ENCODE assay signal across 8 mouse cellular contexts in the genomic region with DNA sequence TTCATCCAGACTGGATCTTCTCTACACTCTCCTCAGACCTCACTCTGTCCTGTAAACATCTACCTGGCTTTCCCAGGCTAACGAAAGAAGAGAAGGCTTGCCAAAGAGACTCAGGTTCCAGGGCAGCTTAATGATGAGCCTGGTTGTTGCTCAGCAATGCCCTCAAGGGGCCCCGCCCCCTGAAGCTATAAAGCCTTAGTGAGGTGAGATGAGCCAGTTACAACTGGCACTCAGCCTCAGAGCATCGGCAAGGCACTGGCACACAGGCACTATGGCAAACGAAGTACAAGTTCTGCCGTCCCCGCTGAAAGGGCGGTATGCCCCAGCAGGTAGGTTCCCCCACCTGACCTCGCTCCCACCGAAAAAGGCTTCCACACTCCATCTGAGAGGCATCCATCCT. TPM values are rescaled to one million over a fixed set of nuclear protein-coding genes. Genes with fewer than 3 reads are reported as not detected.
DNase-seq lines count a peak whose midpoint lies in the region; ATAC-seq lines count a peak whose summit lies in the region.

A gene (plus strand): TSS at position 216 of the 400 bp plus-strand sequence.

- no peak within 1 kb of the TSS for H3K27ac ChIP-seq in midbrain, embryonic 12.5 days (replicated peaks)
- H3K27ac ChIP-seq in midbrain, embryonic 10.5 days (replicated peaks), result no peak within 1 kb of the TSS

- peak; percentile 45 for DNase-seq in embryo, embryonic 11 days
- DNase-seq in embryo, embryonic 10 days (ENCODE audit: low spot score), result no peak
- DNase-seq in midbrain, embryonic 10.5 days (ENCODE audit: low spot score), result no peak
- DNase-seq in forelimb bud, embryonic 11.5 days (ENCODE audit: low read depth, low spot score), result peak; percentile 46
- peak; percentile 61 for DNase-seq in retina, postnatal 7 days (ENCODE audit: low read depth, low spot score)
- no peak for DNase-seq in left cerebral cortex, postnatal 36 days (ENCODE audit: low spot score in 2 of 2)

- H3K27me3 ChIP-seq in midbrain, embryonic 12.5 days, result no peaks in the 10 kb centered on the region
- no peaks in the 10 kb centered on the region for H3K27me3 ChIP-seq in midbrain, embryonic 10.5 days (ENCODE audit: low read depth, poor library complexity, severe bottlenecking)

- ATAC-seq in midbrain, embryonic 12.5 days (ENCODE audit: low FRiP score, low read depth), result peak; percentile 20; the same call in 1 of the 2 replicates
- ATAC-seq in granulocyte monocyte progenitor cell, adult 5-6 weeks (replicated peaks; ENCODE audit: poor library complexity, severe bottlenecking), result no peak

- H3K4me1 ChIP-seq in midbrain, embryonic 12.5 days, result peaks cover 14% of the 10 kb centered on the region
- H3K4me1 ChIP-seq in midbrain, embryonic 10.5 days, result peaks cover 18% of the 10 kb centered on the region

- H3K4me2 ChIP-seq in midbrain, embryonic 12.5 days (replicated peaks), result no peak within 1 kb of the TSS

- H3K9me3 ChIP-seq in midbrain, embryonic 12.5 days, result no peaks in the 10 kb centered on the region
- H3K9me3 ChIP-seq in midbrain, embryonic 10.5 days (replicated peaks), result no peaks in the 10 kb centered on the region

- H3K4me3 ChIP-seq in midbrain, embryonic 12.5 days, result no peak within 1 kb of the TSS
- no peak within 1 kb of the TSS for H3K4me3 ChIP-seq in midbrain, embryonic 10.5 days

- intact Hi-C loops in left cerebral cortex, postnatal 36 days (cut with DNase I), result no loop called here

- no peak within 1 kb of the TSS for H3K9ac ChIP-seq in midbrain, embryonic 12.5 days (replicated peaks)

- H3K36me3 ChIP-seq in midbrain, embryonic 12.5 days, result no peaks in the 10 kb centered on the region
- H3K36me3 ChIP-seq in midbrain, embryonic 10.5 days, result no peaks in the 10 kb centered on the region

- WGBS in midbrain, embryonic 12.5 days, result 72% methylated on average over 9 of the region's 9 CpGs
- whole genome bisulfite sequencing in midbrain, embryonic 10.5 days, result 77% methylated on average over 9 of the region's 9 CpGs

RNA-seq across cellular contexts. Expression of the gene that starts here (rescaled TPM):
- polyA plus RNA-seq in midbrain, embryonic 12.5 days (2016; fragmentation: Nextera tagmentation; extraction: Ambion mirVana), result 0.73 and 0.80 TPM in 2 replicates
- 0.84 and 1.8 TPM in 2 replicates for polyA plus RNA-seq in midbrain, embryonic 10.5 days (2016; fragmentation: Nextera tagmentation; extraction: Ambion mirVana)
- not detected in 2 replicates for total RNA-seq in granulocyte monocyte progenitor cell, adult 5-6 weeks (2014; fragmentation: Nextera tagmentation)
- total RNA-seq in granulocyte monocyte progenitor cell, adult 5-6 weeks (2017), result not detected in 2 replicates
- total RNA-seq in left cerebral cortex, postnatal 36 days (2021), result 1 to 10 TPM in 1 of 2 experiments, under 1 TPM in 1; 0.81 to 1.8 TPM

Comparison
In these comparisons a context has a peak if more than half of its experiments do, and no peak if none do; other contexts are left out.
1. DNase-seq: peak in embryo, embryonic 11 days (single experiment), forelimb bud, embryonic 11.5 days (single experiment) and retina, postnatal 7 days (single experiment); none in embryo, embryonic 10 days (single experiment), midbrain, embryonic 10.5 days (single experiment) and left cerebral cortex, postnatal 36 days (0 of 2).
2. Peak in ATAC-seq in midbrain, embryonic 12.5 days; RNA of the gene not detected or under 1 TPM.